Mouse (Mus musculus): Measurements from ENCODE around the gene Cpsf7. TPM values are rescaled to one million over a fixed set of nuclear protein-coding genes. Genes with fewer than 3 reads are reported as not detected.

Gene Cpsf7
- total and polyA plus RNA-seq, 3 experiments, result 36.2 to 183 (median 69.8) TPM

DNA sequence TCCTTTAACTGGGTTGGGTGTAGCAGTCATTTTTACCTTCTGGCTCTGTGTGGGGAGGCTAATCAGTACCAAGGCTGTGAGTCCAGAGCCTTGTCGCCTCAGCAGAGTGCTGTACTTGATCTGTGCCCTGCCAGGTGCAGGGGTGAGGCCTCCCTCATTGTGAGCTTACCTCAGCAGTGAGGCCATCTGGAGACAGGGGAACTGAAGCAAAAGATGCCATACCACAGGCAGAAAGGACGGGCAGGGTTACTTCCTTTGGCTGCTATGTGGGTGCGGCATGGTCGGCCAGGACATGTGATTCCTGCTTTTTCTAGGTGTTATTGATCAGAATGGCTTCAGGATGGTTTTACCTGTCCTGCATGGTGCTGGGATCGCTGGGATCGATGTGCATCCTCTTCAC is 56.9 kb downstream of the Cpsf7 start:
- no peak for DNase-seq (ENCODE audit: low read depth, low spot score)
- peaks cover 0 to 13% of the 10 kb centered on the region in 2 experiments; a peak in 2 of 4 replicates for H3K36me3 ChIP-seq (ENCODE audit: control insufficient read depth in 1 of 2, insufficient read depth in 2 of 2, low read length in 2 of 2)

DNA sequence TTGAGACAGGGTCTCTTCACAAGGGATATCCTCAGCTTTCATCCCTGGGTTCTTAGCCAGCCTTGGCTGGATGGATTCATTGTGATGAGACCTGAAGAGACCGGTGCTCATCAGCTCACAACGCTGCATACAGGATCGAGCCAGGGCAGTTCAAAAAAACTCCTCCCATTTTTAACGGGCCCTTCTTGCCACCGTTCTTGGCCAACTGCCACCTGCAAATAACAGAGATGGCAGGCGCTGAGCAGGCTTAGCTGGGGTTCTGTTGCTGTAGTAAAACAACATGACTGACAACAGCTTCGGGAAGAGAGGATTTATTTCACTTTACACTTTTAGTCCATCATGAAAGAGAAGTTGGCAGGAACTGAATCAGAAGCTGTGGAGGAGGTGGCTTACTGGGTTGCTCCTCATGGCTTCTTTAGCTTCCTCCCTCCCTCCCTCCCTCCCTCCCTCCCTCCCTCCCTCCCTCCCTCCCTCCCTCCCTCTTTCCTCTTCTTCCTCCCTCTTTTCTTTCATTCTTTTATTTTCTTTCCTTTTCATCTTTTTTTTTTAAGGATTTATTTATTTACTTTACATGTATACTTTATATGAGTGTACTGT is 58.6 kb downstream of the Cpsf7 start:
- DNase-seq (ENCODE audit: low read depth, low spot score), result peak; percentile 66
- Histone ChIP-seq H3K9ac (ENCODE audit: control insufficient read depth, low read depth, low read length, poor library complexity, severe bottlenecking) (peak overlapping the region; percentile 58), H3K27ac (ENCODE audit: control insufficient read depth, low read depth, low read length) (peak overlapping the region; percentile 72), H3K4me3 (ENCODE audit: control insufficient read depth in 1 of 2, insufficient read depth in 1 of 2, low read depth in 2 of 2, low read length in 2 of 2) (peak overlapping the region in 1 of 2 experiments; percentile 25; a peak in 2 of 4 replicates), H3K36me3 (ENCODE audit: control insufficient read depth in 1 of 2, insufficient read depth in 2 of 2, low read length in 2 of 2) (peaks cover 0 to 10% of the 10 kb centered on the region in 2 experiments; a peak in 2 of 4 replicates), H3K79me2 (ENCODE audit: control insufficient read depth, insufficient read depth, low read length, poor library complexity) (no peaks in the 10 kb centered on the region), H3K9me3 (replicated peaks; ENCODE audit: insufficient read depth, low read length) (no peaks in the 10 kb centered on the region), H3K4me1 (ENCODE audit: control insufficient read depth in 1 of 2, insufficient read depth in 2 of 2, low read length in 2 of 2) (peaks cover 7 to 11% of the 10 kb centered on the region in 2 experiments; a peak in 3 of 4 replicates), H3K27me3 (ENCODE audit: control insufficient read depth in 1 of 2, insufficient read depth in 2 of 2, low read length in 2 of 2) (no peaks in the 10 kb centered on the region)
- TF ChIP-seq NELFE (IDR thresholded peaks at IDR 0.05; ENCODE audit: low read depth, low read length) (0 out of 2 replicates have a peak, but pooled peaks have one; percentile 6), MYB (IDR thresholded peaks at IDR 0.05; ENCODE audit: low read depth, low read length) (0 out of 2 replicates have a peak, but pooled peaks have one; percentile 30), ELF1 (IDR thresholded peaks at IDR 0.05; ENCODE audit: low read depth, low read length) (no peak)

More for the DNA sequence above, 56.9 kb downstream of the Cpsf7 start:
- Histone ChIP-seq H3K9me3 (replicated peaks; ENCODE audit: insufficient read depth, low read length) (no peaks in the 10 kb centered on the region), H3K9ac (ENCODE audit: control insufficient read depth, low read depth, low read length, poor library complexity, severe bottlenecking) (no peak overlapping the region), H3K27ac (ENCODE audit: control insufficient read depth, low read depth, low read length) (no peak overlapping the region), H3K4me1 (ENCODE audit: control insufficient read depth in 1 of 2, insufficient read depth in 2 of 2, low read length in 2 of 2) (peaks cover 11% of the 10 kb centered on the region in 2 experiments; a peak in 3 of 4 replicates), H3K4me3 (ENCODE audit: control insufficient read depth in 1 of 2, insufficient read depth in 1 of 2, low read depth in 2 of 2, low read length in 2 of 2) (no peak overlapping the region), H3K27me3 (ENCODE audit: control insufficient read depth in 1 of 2, insufficient read depth in 2 of 2, low read length in 2 of 2) (no peaks in the 10 kb centered on the region), H3K79me2 (ENCODE audit: control insufficient read depth, insufficient read depth, low read length, poor library complexity) (peaks cover 3% of the 10 kb centered on the region; the same call in 1 of the 2 replicates)
- TF ChIP-seq RAD21 (IDR thresholded peaks at IDR 0.05; ENCODE audit: low read depth, low read length) (no peak), HCFC1 (IDR thresholded peaks at IDR 0.05; ENCODE audit: low read depth, low read length) (no peak), ZMIZ1 (IDR thresholded peaks at IDR 0.05; ENCODE audit: low read depth, low read length) (no peak), POLR2A (IDR thresholded peaks at IDR 0.05; ENCODE audit: control insufficient read depth in 1 of 2, insufficient read depth in 1 of 2, low read depth in 1 of 2, low read length in 2 of 2, poor library complexity in 1 of 2) (no peak), MXI1 (IDR thresholded peaks at IDR 0.05; ENCODE audit: low read depth, low read length) (no peak), CHD2 (IDR thresholded peaks at IDR 0.05; ENCODE audit: low read length) (no peak), BHLHE40 (IDR thresholded peaks at IDR 0.05; ENCODE audit: borderline replicate concordance, low read depth, low read length) (no peak)

DNA sequence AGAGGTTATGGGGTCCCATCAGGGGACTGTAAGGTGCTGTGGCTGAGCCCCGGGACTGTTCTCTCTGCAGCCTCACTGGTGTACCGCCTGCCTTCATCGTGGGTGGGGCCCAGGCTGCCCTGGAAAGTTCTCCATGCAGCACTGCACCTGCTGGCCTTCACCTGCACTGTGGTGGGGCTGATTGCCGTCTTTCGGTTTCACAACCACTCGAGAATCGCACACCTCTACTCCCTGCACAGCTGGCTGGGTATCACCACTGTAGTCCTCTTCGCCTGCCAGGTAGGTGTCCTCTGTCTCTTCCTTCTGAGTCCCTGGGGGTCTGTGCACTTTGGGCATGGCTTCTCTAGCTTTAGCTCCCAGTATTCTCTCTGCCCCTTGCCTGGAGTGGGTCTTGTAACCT is 60.0 kb downstream of the Cpsf7 start:
- peaks cover 7 to 11% of the 10 kb centered on the region in 2 experiments; a peak in 3 of 4 replicates for H3K4me1 ChIP-seq (ENCODE audit: control insufficient read depth in 1 of 2, insufficient read depth in 2 of 2, low read length in 2 of 2)
- peaks cover 0 to 10% of the 10 kb centered on the region in 2 experiments; a peak in 2 of 4 replicates for H3K36me3 ChIP-seq (ENCODE audit: control insufficient read depth in 1 of 2, insufficient read depth in 2 of 2, low read length in 2 of 2)
- H3K27ac ChIP-seq (ENCODE audit: control insufficient read depth, low read depth, low read length), result no peak overlapping the region
- H3K4me3 ChIP-seq (ENCODE audit: control insufficient read depth in 1 of 2, insufficient read depth in 1 of 2, low read depth in 2 of 2, low read length in 2 of 2), result no peak overlapping the region
- H3K9me3 ChIP-seq (replicated peaks; ENCODE audit: insufficient read depth, low read length), result no peaks in the 10 kb centered on the region
- DNase-seq (ENCODE audit: low read depth, low spot score), result no peak
- TF ChIP-seq ZMIZ1 (IDR thresholded peaks at IDR 0.05; ENCODE audit: low read depth, low read length) (no peak), MAX (IDR thresholded peaks at IDR 0.05; ENCODE audit: low read length) (no peak), ZKSCAN1 (IDR thresholded peaks at IDR 0.05; ENCODE audit: low read depth, low read length) (no peak), TCF12 (IDR thresholded peaks at IDR 0.05; ENCODE audit: low read depth, low read length) (no peak), EP300 (IDR thresholded peaks at IDR 0.05; ENCODE audit: low read depth in 1 of 2, low read length in 2 of 2) (no peak), ZC3H11A (IDR thresholded peaks at IDR 0.05; ENCODE audit: low read depth, low read length) (no peak), KAT2A (conservative IDR thresholded peaks at IDR 0.05; ENCODE audit: low read depth, low read length) (no peak), E2F4 (IDR thresholded peaks at IDR 0.05; ENCODE audit: borderline replicate concordance, low read depth, low read length) (no peak), BHLHE40 (IDR thresholded peaks at IDR 0.05; ENCODE audit: borderline replicate concordance, low read depth, low read length) (no peak), CHD2 (IDR thresholded peaks at IDR 0.05; ENCODE audit: low read length) (no peak), JUND (IDR thresholded peaks at IDR 0.05; ENCODE audit: low read depth, low read length) (no peak)
- H3K9ac ChIP-seq (ENCODE audit: control insufficient read depth, low read depth, low read length, poor library complexity, severe bottlenecking), result no peak overlapping the region
- H3K27me3 ChIP-seq (ENCODE audit: control insufficient read depth in 1 of 2, insufficient read depth in 2 of 2, low read length in 2 of 2), result no peaks in the 10 kb centered on the region
- H3K79me2 ChIP-seq (ENCODE audit: control insufficient read depth, insufficient read depth, low read length, poor library complexity), result no peaks in the 10 kb centered on the region

Measured in MEL (cell line).